Mouse (Mus musculus) myocyte (in vitro differentiated cells): ENCODE data around the gene Itpk1. TPM values are rescaled to one million over a fixed set of nuclear protein-coding genes. Genes with fewer than 3 reads are reported as not detected.

Source experiments
- H3K27me3 ChIP-seq: one replicate; pipeline ENCODE4 v1.6.1; 2011; ENCODE audit not compliant: control insufficient read depth, insufficient read depth, insufficient read length
- H3K36me3 ChIP-seq: one replicate; pipeline ENCODE4 v1.6.1; 2011; ENCODE audit not compliant: control insufficient read depth, insufficient read depth
- H3K4me2 ChIP-seq: one replicate; pipeline ENCODE4 v1.6.1; 2011; ENCODE audit warnings: low read depth, control low read depth
- H3K4me3 ChIP-seq: one replicate; pipeline ENCODE4 v1.5.1; 2011; ENCODE audit warnings: mild to moderate bottlenecking, control low read depth, moderate library complexity
- H3K79me2 ChIP-seq: one replicate; pipeline ENCODE4 v1.6.1; 2011; ENCODE audit not compliant: control insufficient read depth, insufficient read depth
- H3ac ChIP-seq: one replicate; pipeline ENCODE4 v1.6.1; 2011; ENCODE audit not compliant: control insufficient read depth, insufficient read length
- CEBPB ChIP-seq: IDR thresholded peaks from 2 replicates; pipeline ENCODE4 v1.6.1; 2011; ENCODE audit warnings: mild to moderate bottlenecking, moderate library complexity; ENCODE audit not compliant: poor library complexity, insufficient read depth, severe bottlenecking
- E2F4 ChIP-seq: IDR thresholded peaks from one replicate; pipeline ENCODE4 v1.6.1; 2011; ENCODE audit warnings: mild to moderate bottlenecking, control low read depth, moderate library complexity; ENCODE audit not compliant: insufficient read depth
- MAX ChIP-seq: IDR thresholded peaks from one replicate; pipeline ENCODE4 v1.6.1; 2011; ENCODE audit warnings: low read depth, mild to moderate bottlenecking, control low read depth
- MYOD1 ChIP-seq, 3 experiments: IDR thresholded peaks; one replicate each; pipeline ENCODE4 v1.6.1; 2011; ENCODE audit warnings: control low read depth in 2 of 3, low read depth in 2 of 3, mild to moderate bottlenecking in 2 of 3, moderate library complexity in 1 of 3; ENCODE audit not compliant: insufficient read length in 2 of 3, control insufficient read depth in 1 of 3
- MYOG ChIP-seq, 3 experiments: IDR thresholded peaks; one replicate each; pipeline ENCODE4 v1.6.1; 2011; ENCODE audit warnings: control low read depth in 2 of 3, low read depth in 2 of 3, mild to moderate bottlenecking in 2 of 3; ENCODE audit not compliant: insufficient read length in 2 of 3, control insufficient read depth in 1 of 3, insufficient read depth in 1 of 3
- POLR2A ChIP-seq: IDR thresholded peaks from one replicate; pipeline ENCODE4 v1.6.1; 2011; ENCODE audit warnings: low read depth, mild to moderate bottlenecking, control low read depth, moderate library complexity; ENCODE audit not compliant: insufficient read length
- POLR2AphosphoS2 ChIP-seq: IDR thresholded peaks from one replicate; pipeline ENCODE4 v1.6.1; 2011; ENCODE audit warnings: low read depth, control low read depth; ENCODE audit not compliant: insufficient read length
- REST ChIP-seq: IDR thresholded peaks from one replicate; pipeline ENCODE4 v1.6.1; 2011; ENCODE audit warnings: mild to moderate bottlenecking, control low read depth, moderate library complexity; ENCODE audit not compliant: insufficient read depth, insufficient read length
- SRF ChIP-seq: IDR thresholded peaks from one replicate; pipeline ENCODE4 v1.6.1; 2011; ENCODE audit warnings: low read depth; ENCODE audit not compliant: control insufficient read depth, insufficient read length
- TCF12 ChIP-seq: IDR thresholded peaks from one replicate; pipeline ENCODE4 v1.6.1; 2011; ENCODE audit warnings: mild to moderate bottlenecking, control low read depth; ENCODE audit not compliant: poor library complexity, insufficient read depth, severe bottlenecking
- TCF3 ChIP-seq: IDR thresholded peaks from one replicate; pipeline ENCODE4 v1.6.1; 2011; ENCODE audit warnings: low read depth, control low read depth; ENCODE audit not compliant: insufficient read length
- USF1 ChIP-seq: IDR thresholded peaks from one replicate; pipeline ENCODE4 v1.6.1; 2011; ENCODE audit warnings: low read depth, mild to moderate bottlenecking, control low read depth, moderate library complexity
- polyA plus RNA-seq: library from polyadenylated mRNA; unstranded; fragments of >200 nt; fragmentation: generic; extraction: Trizol; gene quantifications from one replicate; pipeline ENCODE4 v1.2.1, GENCODE M21; 2012; ENCODE audit warnings: missing spikeins

Gene Itpk1
- polyA plus RNA-seq, 1 experiment, result 4.9 TPM

DNA sequence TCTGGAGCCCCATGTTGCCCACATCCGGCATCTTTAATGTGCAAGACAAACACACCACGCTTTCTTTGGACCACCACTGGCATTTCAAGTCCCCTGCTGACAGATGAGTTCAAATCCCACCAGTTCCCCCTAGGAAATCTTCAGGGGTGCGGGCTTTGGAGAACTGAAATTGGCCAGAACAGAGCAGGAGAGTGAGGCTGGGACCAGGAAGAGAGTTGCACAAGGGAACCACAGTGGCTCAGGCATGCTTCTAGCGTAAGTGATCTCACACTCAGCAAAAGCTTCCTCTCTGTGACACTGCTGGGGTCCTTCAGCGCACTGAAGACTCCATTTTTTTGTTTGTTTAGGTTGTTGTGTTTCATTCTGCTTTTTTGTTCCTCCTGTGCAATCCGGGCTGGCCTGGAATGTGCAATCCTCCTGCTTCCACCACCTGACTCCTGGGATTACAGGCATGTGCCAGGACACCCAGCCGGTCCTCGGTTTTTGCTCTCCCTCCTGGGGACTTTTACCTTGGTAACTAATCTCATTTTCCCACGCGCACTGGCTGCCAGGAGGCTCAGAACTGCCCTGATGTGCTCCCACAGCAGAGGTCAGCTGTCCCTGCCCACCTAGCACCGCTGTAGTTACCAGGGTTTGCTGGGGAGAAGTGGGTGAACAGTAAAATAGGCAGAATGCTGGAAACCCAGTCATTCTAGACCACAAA, 41.2 kb downstream of the Itpk1 start:
- TF ChIP-seq MYOD1 (IDR thresholded peaks at IDR 0.05; ENCODE audit: control insufficient read depth in 1 of 3, insufficient read length in 2 of 3, low read depth in 2 of 3), result no peak
- TF ChIP-seq TCF12, result no peak
- TF ChIP-seq CEBPB, result no peak
- no peak for TF ChIP-seq POLR2AphosphoS2
- TF ChIP-seq USF1, result no peak
- TF ChIP-seq POLR2A, result no peak
- TF ChIP-seq SRF, result no peak
- no peak for TF ChIP-seq REST
- no peaks in the 10 kb centered on the region for H3K79me2 ChIP-seq
- no peak overlapping the region for H3K4me3 ChIP-seq
- no peaks in the 10 kb centered on the region for H3K27me3 ChIP-seq
- no peak overlapping the region for H3K4me2 ChIP-seq
- H3K36me3 ChIP-seq, result no peaks in the 10 kb centered on the region
- H3ac ChIP-seq, result no peak overlapping the region

- TF ChIP-seq SRF (no peak), POLR2AphosphoS2 (no peak), E2F4 (no peak)
- Histone ChIP-seq H3K4me2 (no peak overlapping the region), H3K27me3 (no peaks in the 10 kb centered on the region), H3K36me3 (no peaks in the 10 kb centered on the region), H3ac (no peak overlapping the region), H3K4me3 (no peak overlapping the region), H3K79me2 (no peaks in the 10 kb centered on the region)
These were observed 43.0 kb downstream of the Itpk1 start for GRCm38 (mm10) chr12:102661772-102662171.

DNA sequence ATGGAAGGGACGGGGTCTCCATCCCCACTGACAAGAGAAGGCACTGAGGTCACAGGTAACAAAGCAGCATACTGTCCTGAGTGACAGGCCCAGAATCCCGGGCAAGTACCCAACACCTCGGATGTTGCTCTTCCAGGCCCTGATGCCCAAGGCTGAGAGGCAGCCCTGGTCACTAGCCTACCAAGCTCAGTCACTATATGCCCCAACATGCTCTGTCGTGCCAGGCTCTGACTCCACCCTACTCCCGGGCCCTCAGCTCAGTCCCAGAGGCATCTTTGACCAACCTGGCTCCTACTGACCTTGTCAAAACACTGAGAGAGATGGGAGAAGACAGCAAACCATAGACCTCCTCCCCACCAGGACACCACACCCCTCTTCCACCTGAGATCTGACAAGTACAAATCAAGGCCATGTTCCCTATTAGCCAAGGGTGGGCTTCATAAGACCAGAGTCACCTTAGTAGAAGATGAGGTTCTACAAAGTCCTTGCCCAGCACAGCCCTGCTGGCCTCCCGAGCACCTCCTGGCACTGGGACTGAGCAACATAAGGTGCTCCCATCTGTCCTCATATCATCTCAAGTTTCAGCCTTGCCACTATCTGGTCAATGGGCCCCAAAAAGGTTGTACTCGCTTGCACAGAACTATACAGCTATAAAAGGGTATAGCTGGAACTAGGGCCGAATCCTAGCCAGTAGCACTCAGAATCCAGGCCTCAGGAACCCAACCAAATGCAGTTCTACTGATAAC, 43.7 kb downstream of the Itpk1 start:
- Histone ChIP-seq H3K27me3 (no peaks in the 10 kb centered on the region), H3K36me3 (no peaks in the 10 kb centered on the region), H3ac (no peak overlapping the region), H3K4me2 (no peak overlapping the region), H3K4me3 (no peak overlapping the region), H3K79me2 (no peaks in the 10 kb centered on the region)
- TF ChIP-seq TCF3 (no peak), MAX (no peak), POLR2A (no peak), MYOD1 (IDR thresholded peaks at IDR 0.05; ENCODE audit: control insufficient read depth in 1 of 3, insufficient read length in 2 of 3, low read depth in 2 of 3) (no peak), USF1 (no peak), TCF12 (no peak), POLR2AphosphoS2 (no peak), E2F4 (no peak)

DNA sequence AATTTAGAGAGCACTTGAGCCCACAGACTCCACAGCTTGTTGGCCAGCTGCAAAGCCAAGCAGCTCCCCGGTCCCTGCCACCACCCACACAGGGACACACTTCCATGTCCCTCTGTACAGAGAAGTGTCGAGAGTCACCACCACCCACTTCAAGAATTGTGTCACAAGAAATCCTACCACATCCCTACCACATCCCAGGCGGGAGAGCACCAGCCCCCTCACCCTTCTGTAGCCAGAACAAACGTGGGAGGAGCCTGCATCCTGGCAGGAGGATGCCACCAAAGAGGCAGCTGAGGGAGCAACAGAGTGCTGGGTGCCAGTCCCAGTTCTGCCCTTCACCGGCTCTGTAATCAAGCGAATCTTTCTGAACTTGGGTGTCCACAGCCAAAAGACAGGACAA, 51.7 kb downstream of the Itpk1 start:
- H3ac ChIP-seq, result no peak overlapping the region
- H3K36me3 ChIP-seq, result no peaks in the 10 kb centered on the region
- no peak overlapping the region for H3K4me3 ChIP-seq
- H3K27me3 ChIP-seq, result no peaks in the 10 kb centered on the region
- no peak overlapping the region for H3K4me2 ChIP-seq
- no peaks in the 10 kb centered on the region for H3K79me2 ChIP-seq
- TF ChIP-seq USF1 (no peak), MYOG (IDR thresholded peaks at IDR 0.05; ENCODE audit: control insufficient read depth in 1 of 3, insufficient read depth in 1 of 3, insufficient read length in 2 of 3, low read depth in 2 of 3) (no peak), SRF (no peak), MAX (no peak), MYOD1 (IDR thresholded peaks at IDR 0.05; ENCODE audit: control insufficient read depth in 1 of 3, insufficient read length in 2 of 3, low read depth in 2 of 3) (no peak), POLR2AphosphoS2 (no peak), TCF3 (no peak), CEBPB (no peak), REST (no peak), E2F4 (no peak), TCF12 (no peak), POLR2A (no peak)

DNA sequence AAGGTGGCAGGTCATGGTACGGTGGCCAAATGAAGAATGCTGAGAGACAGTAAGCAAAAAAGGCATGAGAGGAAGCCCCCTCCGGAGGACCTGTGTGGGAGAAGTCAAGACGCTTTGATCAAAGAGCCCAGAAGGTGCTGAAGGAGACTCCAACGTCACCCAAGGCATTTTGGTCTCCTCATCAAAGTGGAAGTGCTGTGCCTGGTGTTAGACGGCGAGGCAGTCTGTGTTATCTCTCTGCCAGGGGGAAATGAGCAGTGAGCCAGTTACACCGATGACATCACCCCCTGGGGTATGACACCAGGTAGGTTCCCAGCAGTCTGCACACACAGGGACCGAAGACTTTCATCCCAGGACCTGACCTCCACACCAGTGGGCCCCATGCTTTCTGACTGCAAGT, 52.3 kb downstream of the Itpk1 start:
- no peak overlapping the region for H3K4me2 ChIP-seq
- no peak overlapping the region for H3ac ChIP-seq
- no peaks in the 10 kb centered on the region for H3K27me3 ChIP-seq
- no peaks in the 10 kb centered on the region for H3K79me2 ChIP-seq
- TF ChIP-seq MAX (no peak), TCF12 (no peak), E2F4 (no peak)
- no peaks in the 10 kb centered on the region for H3K36me3 ChIP-seq
- no peak overlapping the region for H3K4me3 ChIP-seq
